Mouse (Mus musculus) 416B (cell line): ENCODE data around the gene Tcf7l1.

Source experiments
- DNase-seq: peaks from one replicate; pipeline ENCODE4 v3.0.0; 2011; ENCODE audit warnings: low read depth

The Tcf7l1 gene

DNA sequence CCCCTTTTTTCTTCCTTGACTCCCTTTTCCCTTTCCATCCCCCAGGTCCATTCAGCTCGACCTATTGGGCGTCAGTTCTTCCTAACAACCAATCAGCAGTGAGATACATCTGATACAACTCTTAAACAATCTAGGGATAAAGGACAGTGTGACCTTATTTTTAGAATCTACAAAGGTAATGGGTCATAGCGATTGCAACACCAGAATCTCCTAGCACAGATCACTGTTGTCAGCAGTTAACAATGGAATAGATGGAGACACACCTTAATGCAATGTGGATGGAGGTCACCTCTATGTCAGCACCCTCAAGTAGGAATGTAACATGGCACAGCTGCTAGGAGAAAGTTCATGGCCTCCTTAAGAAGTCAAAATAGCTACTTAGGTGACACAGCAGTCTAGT is 166.1 kb downstream of the Tcf7l1 start:
- DNase-seq = no peak

DNA sequence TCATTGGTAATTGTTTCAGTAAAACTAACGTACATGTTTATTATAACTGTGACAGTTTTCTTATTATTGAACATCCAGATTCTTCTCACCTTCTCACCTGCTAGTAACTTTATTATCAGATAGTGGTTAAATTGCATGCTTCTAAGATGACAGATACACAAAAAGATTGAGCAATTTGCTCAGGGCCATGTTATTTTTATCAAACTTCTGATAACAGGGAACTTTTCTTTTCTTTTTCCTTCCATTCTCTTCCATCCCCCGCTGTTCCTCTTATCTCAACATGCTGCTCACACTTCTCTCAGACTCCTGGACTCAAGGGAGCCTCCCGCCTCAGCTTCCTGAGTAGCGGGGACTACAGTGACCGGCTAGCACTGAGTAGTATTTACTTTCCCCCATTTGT is 168.1 kb downstream of the Tcf7l1 start:
- DNase-seq = no peak

DNA sequence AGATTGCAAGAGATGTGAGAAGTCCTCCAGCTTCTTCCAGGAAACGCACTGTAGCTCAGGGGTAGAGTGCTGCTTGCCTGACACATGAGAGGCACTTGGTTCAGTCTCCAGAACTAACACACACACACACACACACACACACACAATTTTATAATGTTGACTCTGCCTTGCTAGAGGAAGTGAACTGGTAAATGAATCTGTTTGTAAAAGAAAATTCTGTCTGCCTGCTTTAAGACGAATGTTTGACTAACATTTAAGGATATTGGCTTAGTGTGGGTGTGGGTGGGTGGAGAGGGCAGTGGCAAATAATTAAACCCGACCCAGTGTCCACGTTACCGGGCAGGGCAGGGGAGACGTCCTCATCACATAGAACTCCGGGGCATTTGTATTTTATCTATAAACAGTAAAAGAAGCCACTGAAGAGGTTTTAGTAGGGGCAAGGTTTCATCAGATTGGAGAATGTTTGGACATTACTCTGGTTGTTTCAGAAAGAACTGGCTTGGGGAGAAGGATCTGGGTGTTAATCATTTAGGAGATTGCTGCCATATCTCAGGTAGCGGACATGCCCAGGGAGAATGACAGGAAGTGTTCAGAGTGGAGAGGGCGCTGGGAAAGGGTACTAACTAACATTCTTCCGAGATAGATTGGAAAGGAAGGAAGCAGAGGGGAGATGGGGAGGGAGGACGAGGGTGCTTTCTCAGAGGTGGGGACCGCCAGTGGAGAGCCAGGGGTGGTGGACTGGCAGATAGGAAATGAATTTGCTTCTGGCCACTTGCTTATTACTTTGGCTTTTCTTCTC is 169.1 kb downstream of the Tcf7l1 start:
- DNase-seq = no peak

DNA sequence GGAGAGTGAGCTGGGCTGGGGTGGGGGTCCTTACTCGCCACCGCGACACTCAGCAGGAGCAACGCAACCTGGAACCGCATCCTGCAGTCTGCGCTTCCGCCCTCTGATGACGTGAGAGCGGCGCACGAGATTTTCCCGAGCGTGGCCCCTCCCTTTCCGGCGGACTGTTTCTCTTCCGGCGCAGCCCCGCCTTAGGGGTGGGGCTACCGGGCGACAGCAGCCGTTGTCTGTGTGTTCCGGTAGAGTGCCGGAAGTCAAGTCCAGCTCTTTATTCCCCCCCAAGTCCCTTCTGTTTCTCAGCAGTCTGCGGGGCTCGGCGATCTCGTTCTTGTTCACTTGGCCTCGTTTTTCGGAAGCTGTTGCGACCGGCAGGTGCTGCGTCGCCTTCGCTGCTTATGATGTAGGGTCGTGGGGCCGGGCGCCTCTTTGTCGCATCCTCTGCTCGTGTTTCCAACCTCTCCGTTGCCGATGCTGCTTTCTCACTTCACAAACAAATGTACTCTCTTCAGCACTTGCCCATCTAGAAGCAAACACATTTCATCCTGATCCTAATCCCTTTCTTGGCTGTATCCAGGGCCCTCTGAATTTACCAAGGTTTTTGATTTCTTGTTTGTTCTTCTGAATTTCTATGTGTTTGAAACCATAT is 172.3 kb downstream of the Tcf7l1 start, which contains the start of gene Tgoln1:
TSS of gene Tgoln1 (minus strand) at position 358 of the 646 bp plus-strand sequence.
- peak; percentile 94 for DNase-seq

DNA sequence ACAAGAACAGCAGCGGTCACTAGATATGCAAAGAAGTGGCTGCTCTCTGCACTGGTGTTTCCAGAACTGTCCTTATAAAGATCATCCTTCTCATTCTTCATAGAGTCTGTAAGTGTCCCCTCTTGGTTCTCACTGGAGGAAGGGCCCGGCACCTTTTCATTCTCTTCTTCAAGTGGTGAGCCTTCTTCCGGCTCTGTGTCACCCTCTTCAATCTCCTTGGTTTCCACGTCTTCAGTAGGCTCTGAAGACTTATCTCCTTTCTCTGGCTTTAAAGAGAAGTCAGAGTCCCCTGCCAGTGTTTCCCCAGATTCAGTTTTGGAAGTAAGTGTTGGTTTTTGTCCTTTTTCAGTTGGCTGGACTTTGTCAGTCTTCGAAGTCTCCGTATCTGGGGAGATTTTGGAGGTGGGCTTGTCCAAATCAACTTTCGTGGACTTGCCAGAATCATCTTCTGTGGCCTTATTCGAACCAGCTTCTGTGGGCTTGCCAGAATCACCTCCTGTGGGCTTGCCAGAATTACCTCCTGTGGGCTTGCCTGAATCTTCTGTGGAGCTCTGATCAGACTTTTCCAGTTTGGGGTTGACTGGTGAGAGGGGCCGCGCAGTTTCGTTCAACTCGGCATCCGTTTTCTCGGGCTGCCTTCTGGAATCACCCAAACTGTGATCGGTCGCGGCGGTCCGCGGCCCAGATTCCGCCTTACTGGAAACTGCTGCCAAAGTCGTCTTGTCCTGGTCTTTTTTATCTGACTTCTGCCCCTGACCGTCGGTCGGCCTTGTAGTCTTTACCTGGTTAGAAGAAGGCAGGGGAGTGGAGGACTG is 173.3 kb downstream of the Tcf7l1 start:
- no peak for DNase-seq

DNA sequence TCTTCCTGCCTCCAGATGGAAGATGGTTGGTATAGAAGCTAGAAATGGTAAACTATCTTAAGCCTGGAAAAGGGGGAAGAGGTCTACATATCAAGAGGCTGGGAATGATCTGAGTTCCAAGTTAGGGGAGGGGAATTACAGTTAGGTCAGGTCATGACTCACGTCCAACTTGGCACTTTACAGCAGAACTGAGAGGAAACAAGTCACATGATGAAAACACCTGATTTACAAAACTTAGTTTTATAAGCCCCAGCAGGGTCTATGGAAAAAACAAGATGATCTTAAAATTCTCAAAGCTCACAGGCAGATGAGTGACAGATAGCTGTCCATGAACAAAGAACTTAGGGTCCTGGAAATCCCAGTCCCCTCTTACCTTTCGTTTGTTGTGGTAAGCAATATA is 173.9 kb downstream of the Tcf7l1 start:
- peak; percentile 41 for DNase-seq

DNA sequence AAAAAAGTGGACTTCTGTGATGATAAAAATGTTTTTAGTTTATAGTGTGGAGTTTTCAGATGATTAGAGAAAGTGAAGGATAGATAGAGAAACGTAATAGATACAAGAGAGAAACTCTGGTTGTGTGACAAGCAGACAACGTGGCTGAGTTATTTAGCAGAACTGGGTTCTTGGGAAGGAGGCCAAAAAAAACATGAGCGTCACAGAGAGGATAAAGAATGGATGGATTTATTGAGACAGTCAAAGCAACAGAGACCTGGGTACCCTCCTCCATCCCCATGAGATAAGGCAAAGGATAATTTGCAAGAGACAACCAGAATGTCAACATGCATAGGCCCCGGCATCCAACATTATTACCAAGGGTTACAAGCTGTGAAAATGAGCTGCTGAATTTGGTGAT is 178.8 kb downstream of the Tcf7l1 start:
- no peak for DNase-seq

DNA sequence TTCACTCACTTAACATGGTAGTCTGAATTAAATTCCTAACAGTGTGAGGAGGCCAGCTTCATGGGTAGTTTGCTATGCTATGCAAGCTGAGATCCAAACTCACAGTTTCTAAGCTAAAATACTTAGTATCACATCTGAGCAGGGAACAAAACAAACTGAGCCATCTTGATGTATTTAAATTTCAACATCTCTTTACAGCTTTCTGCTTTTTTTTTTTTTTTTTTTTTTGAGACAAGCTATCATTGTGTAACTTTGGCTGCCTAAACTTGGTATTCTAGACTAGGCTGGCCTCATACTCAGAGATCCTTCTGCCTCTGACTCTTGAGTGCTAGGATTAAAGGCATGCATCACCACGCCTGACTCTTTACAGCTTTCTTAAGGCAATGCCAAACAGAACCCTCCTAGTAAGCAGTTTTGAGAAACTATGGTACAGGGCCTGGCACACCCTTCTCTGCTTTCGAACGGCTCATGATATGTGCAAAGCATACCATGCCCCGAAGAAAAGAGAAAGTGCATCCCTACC is 180.3 kb downstream of the Tcf7l1 start:
- no peak for DNase-seq

DNA sequence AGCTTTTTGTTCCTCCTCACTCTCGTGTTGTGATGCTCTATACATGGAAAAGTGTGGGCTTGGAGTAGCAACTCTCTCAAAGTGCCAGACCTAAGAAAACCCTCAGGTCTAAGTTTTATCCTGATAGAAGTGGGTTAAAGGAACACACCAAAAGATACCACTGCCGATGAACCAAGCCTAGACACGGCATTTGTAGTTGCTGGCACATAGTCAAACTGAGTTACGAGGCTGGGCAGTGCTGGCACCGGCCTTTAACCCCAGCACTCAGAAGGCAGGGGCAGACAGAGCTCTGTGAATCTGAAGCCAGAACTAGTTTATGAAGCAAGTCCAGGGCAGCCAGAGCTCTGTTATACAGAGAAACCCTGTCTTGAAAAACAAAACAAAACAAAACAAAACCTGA is 181.4 kb downstream of the Tcf7l1 start:
- DNase-seq = no peak

DNA sequence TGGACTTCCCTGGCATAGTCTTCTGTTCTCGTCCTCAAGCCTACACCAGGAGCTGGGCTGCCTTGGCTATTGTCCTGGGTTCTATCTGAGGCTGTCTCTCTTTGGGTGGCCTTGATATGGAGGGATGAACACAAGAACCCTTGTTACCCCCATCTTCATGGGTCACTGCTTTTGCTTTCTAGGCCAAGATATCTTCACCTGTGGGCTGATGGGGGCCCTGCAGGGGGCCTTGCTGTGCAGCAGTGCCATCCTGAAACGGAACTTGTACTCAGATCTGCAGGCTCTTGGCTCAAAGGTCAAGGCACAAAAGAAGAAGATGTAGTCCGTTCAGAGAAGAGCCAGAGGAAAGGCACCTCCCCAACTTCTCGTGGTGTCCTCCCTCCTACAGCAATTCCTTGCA is 182.0 kb downstream of the Tcf7l1 start:
- DNase-seq = no peak

DNA sequence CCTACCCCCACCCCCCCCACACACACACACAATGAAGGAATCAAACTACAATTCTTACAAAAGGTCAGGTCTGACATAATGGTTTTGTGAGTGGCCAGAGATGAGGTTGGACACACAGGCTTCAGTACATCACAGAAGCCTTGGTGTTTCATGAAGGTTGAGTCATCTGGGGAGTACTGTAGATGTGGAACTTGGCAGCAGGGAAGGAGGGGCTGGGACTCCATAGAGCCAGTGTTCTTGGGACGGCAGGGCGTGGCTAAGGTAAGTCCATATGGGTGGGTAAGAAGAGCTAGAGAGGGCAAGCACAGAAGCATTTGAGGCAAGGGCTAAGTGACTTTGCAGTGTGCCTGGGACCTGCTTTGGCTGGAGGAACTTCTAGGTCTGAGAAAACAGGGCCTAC is 185.0 kb downstream of the Tcf7l1 start:
- no peak for DNase-seq

DNA sequence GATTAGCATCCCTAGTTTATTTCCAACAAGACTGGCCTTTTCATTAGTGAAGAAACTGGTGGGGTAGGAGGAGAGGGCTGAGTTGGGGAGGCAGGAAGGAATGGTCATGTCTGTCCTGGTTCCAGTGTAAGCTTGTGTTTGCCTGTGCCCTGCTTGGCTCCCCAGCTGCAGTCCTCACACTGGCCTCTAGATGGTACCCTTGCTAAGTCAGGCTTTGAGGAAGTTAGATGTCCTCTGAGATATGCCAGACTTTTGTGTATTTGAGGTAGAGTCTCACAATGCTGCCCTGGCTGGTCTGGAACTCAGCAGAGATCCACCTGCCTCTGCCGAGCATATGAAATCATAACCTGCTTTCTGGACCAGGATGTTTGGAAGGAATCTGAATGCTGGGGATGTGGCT is 187.3 kb downstream of the Tcf7l1 start:
- peak; percentile 91 for DNase-seq

DNA sequence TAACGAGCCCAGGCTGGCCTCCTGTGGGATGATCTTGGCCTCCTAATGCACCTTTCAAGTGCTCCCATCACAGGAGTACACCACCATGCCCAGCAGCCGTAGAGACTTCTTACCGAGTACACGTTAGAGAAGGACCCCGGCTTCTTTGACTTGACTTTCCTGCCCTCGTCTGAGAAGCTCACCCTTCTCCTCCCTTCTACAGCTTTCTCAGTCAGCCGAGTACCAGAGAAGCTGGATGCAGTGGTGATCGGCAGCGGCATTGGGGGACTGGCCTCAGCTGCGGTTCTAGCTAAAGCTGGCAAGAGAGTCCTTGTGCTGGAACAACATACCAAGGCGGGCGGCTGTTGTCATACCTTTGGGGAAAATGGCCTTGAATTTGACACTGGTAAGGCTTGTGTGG is 188.3 kb downstream of the Tcf7l1 start:
- no peak for DNase-seq

DNA sequence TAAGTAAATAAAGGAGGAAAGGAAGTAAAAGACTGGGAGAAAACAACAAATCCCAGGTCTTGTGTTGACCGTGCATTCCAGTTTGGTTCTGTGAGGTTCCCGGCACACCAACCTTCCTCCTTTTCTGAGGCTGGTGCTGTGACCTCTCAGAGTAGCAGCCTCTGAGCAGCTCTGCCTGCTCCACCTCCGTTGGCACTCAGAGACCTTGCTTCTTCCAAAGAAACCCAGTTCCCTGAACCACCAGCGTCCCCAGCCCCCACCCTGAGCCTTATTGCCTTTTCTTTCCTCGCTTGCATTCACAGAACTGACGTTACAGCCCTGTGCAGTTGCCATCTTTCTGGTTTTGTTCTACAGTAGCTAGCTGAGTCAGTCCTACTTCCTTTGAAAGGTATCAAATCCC is 188.8 kb downstream of the Tcf7l1 start:
- no peak for DNase-seq

DNA sequence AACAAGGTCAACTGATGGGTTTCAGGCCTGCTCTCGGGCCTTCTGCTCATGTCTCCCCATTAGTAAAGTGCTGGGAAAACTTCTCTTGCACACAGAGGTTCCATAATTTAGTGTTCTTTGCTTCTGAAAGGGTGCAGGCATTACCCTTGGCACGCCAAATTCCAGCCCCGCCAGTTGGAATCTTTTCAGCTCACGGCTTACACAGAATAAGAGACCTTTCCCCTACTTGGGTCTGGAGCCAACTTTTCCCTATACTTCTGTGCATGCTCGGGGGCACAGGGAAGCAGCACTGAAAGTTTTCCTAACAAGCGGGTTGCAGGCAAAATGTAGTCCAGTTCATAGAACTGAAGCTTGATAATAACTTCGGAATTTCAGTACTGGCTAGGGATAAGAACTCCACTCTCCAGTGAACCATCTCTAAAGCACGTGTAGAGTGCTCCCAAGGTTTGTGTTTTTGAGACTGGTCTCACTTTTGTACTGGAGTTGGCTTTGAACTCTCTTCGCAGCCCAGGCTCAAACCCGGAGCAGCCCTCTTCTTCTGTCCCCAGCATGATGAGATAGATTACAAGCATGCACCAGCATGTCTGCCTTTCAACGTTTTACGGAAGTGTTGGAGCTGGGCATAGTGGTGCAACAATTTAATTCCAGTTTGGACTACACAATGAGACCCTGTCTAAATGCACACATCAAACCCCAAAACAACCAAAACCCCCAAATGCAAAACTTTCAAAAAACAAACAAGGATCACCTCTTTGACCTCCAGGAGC is 190.1 kb downstream of the Tcf7l1 start:
- peak; percentile 53 for DNase-seq

DNA sequence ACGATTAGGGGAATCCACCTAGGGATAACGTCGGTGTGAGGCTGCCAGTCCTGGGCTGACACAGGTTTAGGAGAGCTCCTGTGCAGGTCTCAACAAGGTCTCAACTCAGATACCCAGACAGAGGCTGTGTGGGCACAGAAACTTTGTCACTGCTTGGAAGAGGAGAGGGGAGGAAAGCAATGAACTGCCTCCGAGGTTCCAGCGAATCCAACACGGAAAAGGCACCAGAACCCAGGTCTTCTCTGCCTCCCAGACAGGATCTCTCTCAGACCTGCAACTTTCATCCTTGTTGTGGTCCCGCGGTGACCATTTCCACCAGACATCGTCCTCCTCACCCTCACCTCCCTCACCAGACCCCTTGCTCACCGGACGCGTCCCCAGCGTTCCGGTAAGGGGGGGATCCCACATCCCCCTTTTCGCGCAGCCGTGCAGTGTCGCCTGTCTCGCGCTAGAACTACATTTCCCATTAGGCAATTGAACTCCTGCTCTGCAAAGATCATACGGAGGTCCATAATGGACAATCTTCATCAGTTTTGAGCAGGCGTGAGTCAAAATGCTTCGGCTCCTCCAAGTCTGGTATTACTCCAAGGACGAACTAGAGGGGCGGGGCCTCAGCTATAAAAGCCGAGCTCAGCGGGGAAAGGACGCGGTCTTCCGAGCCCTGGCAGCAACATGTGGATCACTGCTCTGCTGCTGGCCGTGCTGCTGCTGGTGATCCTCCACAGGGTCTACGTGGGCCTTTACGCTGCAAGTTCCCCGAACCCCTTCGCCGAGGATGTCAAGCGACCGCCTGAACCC is 190.9 kb downstream of the Tcf7l1 start, which contains the start of the genes Elmod3 and Retsat:
TSS of gene Elmod3 (minus strand) at position 458 of the 798 bp plus-strand sequence.
TSS of gene Retsat (plus strand) at position 520 of the 798 bp plus-strand sequence.
- peak; percentile 99 for DNase-seq

DNA sequence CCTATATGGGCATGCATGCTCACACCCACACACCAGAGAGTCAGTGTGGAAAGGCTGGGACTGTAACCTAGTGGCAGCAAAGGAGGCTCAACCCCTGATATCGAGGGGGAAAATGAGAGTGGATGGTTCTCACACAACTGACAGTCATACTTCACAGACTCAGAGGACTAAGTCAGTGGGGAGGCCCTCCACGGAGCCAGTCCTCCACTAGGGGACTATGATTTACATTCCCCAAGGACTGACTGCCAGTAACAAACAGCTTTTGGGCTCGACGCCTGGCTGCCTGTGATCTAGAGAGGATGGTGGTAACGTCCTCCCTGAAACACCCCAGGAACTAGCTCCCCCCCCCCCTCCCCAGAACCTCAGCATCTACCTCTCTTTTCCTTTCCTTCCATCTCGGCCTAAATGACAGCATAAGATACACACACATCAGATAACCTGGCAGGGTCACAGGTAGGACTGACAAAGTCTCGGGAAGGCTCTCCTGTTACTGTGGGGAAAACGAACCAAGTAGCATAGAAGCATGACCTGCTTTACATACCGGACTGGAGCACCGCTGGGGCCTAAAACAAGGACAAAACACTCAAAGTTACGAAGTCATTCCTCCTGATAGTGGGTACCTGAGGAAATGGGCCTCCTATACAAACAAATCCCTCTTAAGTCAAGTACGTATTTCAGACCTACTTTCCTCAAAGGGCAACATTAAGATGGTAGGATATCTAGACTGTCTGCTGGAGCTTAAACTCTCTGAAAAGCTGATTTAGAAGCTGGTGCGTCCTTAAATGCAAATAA is 191.8 kb downstream of the Tcf7l1 start:
- DNase-seq = no peak

DNA sequence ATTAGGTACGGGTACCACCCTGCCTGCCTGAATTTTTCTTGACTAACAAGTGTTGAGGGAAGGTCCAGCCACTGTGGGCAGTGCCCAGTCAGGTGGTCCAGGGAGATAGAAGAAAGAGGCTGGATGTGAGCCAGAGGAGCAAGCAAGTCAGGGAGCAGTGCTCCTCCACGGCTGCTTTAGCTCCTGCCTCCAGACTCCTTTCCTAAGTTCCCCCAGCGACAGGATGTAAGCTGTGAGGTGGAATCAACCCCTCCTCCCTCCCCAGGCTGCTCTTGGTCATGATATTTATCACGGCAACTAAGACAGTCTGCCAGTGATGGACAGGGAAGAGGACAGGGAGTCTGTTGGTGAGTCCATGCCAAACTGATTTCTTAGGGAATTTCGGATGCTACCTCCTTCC is 195.1 kb downstream of the Tcf7l1 start:
- DNase-seq = no peak

DNA sequence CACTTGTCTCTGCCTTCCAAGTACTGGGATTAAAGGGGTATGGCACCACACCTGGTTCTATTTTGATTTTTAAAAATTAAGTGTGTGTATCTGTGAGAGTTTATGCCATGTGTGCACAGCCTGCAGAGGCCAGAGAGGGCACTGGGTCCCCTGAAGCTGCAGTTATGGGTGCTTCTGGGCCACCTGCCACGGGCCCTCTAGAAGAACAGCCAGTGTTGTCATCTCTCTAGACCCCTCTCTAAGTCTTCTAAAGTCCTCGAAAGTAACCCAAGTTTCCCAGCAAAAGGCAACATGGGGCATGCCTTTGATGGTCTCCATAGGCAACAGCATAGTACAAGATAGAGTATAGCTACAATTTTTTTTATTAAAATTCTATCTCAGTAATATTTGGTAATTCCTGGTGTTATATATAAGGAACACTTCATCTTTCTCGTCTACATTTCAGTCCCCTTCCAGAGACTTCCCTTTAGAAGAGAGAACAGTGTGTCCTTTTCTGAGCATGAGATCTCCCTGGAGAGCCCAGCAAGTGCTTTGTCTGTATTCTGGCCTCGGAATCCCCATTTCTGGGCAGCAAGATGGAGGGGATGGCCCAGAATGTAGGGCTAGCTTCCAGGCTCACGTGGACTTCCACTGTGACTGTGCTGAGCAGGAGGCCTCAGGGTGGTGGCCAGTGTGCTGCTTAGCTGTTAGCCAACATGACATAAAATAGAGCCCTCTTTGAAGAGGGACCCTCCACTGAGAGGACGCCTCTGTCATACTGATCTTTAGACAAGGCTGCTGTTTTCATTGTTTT is 195.8 kb downstream of the Tcf7l1 start:
- no peak for DNase-seq
